Mouse (Mus musculus) thymus, adult 2 months (tissue): ENCODE results near the gene Snx19. TPM values are rescaled to one million over a fixed set of nuclear protein-coding genes. Genes with fewer than 3 reads are reported as not detected.
A peak's percentile ranks its signal among the peaks of the same experiment; 100 is the strongest.

Experiments used
- DNase-seq: peaks from one replicate; pipeline ENCODE4 v3.0.0; 2021
- H3K27ac ChIP-seq: fragments of 200-500 bp; 2 replicates; pipeline ENCODE4 v1.5.1; 2012; ENCODE audit warnings: low read length, control low read depth; ENCODE audit not compliant: control insufficient read depth, insufficient read depth
- H3K27me3 ChIP-seq: fragments of 200-500 bp; 2 replicates; pipeline ENCODE4 v1.6.1; 2012; ENCODE audit warnings: mild to moderate bottlenecking, low read length, moderate library complexity, mixed read lengths; ENCODE audit not compliant: control insufficient read depth, insufficient read depth
- H3K36me3 ChIP-seq: fragments of 200-500 bp; 2 replicates; pipeline ENCODE4 v1.6.1; 2012; ENCODE audit warnings: mild to moderate bottlenecking, low read length, moderate library complexity; ENCODE audit not compliant: control insufficient read depth, insufficient read depth
- H3K4me1 ChIP-seq: fragments of 200-500 bp; replicated peaks from 2 replicates; pipeline ENCODE4 v1.6.1; 2012; ENCODE audit warnings: low read length; ENCODE audit not compliant: control insufficient read depth, insufficient read depth
- H3K4me3 ChIP-seq: fragments of 200-500 bp; 2 replicates; pipeline ENCODE4 v1.5.1; 2012; ENCODE audit warnings: mild to moderate bottlenecking, low read length, control low read depth, moderate library complexity; ENCODE audit not compliant: control insufficient read depth, insufficient read depth
- CTCF ChIP-seq: fragments of 200-500 bp; IDR thresholded peaks from 2 replicates; pipeline ENCODE4 v1.5.1; 2012; ENCODE audit warnings: mild to moderate bottlenecking, control low read depth, low read length, moderate library complexity, borderline replicate concordance; ENCODE audit not compliant: control insufficient read depth, poor library complexity, insufficient read depth; ENCODE audit errors: extremely low read depth
- POLR2A ChIP-seq: fragments of 200-500 bp; IDR thresholded peaks from 2 replicates; pipeline ENCODE4 v1.6.1; 2012; ENCODE audit warnings: mild to moderate bottlenecking, low read length, control low read depth, moderate library complexity; ENCODE audit not compliant: control insufficient read depth, poor library complexity, insufficient read depth; ENCODE audit errors: extremely low read depth
- WGBS: fragments of 180-500 bp; shearing (Covaris S2); methylation state at CpG from one replicate; pipeline ENCODE4 v1.1.7; 2018; 5-methylcytosine and 5-hydroxymethylcytosine counted together
- polyA plus RNA-seq: library from polyadenylated mRNA; depleted of rRNA; stranded (reverse); fragments of >200 nt; gene quantifications from 2 replicates; pipeline ENCODE4 v1.2.3, GENCODE M21; 2012; rRNA removed

Snx19 gene
- polyA plus RNA-seq = 14.7 and 15.0 TPM in 2 replicates

DNA sequence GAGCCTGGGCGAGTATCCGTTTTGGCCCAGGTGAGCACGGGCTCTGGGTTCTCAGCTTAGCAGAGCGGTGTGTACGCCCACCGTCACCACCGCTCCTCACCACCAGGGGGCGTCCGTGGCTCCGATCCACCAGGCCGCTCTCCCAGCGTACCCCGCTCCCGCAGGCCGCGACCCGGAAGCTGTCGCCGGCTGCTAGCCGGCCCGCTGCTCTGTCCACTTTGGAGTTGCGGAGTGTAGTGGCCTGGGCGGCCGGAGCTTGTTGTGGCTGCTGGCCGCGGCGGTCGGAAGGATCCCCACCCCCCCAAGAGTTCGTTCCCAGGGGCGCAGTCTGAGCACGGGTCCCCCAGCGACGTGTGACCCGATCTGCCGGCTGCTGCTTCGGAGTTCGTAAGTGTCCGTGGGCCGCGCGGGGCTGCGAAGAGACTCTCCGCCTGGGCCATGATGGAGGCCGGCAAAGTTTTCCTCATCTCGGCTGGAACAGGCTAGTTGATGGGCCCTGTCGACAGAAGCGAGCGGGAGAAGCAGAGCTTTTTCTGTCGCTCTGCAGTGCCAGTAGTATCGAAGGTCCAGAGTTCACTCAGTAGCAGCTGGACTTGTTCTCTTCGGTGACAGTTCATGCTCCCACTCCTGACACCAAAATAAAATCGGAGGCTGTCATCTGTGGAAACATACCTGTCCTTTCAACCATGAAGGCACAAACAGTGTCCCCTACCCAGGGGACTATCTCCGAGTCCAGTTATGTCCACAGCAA, at the start of gene Snx19:
Gene Snx19, plus strand, starts transcription at position 227 of the 751 bp plus-strand sequence.
- WGBS = 3% methylated on average over 53 of the region's 53 CpGs
- no peaks in the 10 kb centered on the region for H3K27me3 ChIP-seq
- H3K4me1 ChIP-seq = peaks cover 19% of the 10 kb centered on the region
- 0 out of 2 replicates have a peak, but pooled peaks cover under 1% of the 10 kb centered on the region for H3K36me3 ChIP-seq
- H3K27ac ChIP-seq = no peak within 1 kb of the TSS
- peak within 1 kb of the TSS; percentile 98 for H3K4me3 ChIP-seq
- TF ChIP-seq POLR2A (peak; percentile 76; the same call in 1 of the 2 replicates), CTCF (peak; percentile 99)
- peak; percentile 96 for DNase-seq

DNA sequence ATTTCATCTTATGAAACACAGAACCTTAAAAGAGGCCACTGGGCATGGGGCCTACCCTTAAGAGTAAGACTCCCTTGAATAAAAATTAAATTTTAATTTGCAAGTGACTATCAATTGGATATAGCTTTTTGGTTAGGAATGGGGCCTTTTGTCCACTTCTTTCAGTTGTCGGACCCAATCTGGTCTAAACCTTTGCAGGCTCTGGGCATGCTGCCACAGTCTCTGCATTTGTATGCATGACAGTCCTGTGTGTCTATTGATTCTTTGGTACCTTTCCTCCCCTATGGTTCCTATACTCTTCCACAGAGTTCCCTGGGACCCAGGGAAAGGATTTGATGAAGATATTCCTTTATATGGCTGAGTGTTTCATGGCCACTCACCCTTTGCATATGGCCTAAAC, 26.1 kb upstream of the Snx19 start:
- Histone ChIP-seq H3K36me3 (no peaks in the 10 kb centered on the region), H3K27me3 (no peaks in the 10 kb centered on the region), H3K27ac (no peak overlapping the region), H3K4me3 (no peak overlapping the region), H3K4me1 (no peaks in the 10 kb centered on the region)
- TF ChIP-seq CTCF (no peak), POLR2A (no peak)
- DNase-seq = no peak
- WGBS = 90% methylated on average over 1 of the region's 1 CpGs

DNA sequence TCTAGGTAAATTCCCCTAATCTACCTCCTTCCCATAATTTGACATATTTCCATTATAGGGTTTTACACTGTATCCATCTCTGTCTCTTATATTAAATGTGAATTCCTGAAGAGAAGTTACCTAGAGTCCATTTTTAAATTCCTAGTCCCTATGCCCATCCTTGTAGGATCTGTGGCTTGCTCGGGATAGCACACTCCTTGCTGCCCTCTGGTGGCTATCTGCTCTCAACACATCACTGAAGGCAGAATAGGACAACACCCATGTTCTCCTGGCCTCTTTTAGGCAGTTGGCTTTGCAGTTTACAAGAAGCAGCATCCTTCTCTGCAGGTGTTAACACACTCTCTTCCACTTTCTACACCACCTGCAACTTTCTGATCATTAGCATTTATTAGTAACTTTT, 4.0 kb upstream of the Snx19 start:
- peaks cover 6% of the 10 kb centered on the region for H3K4me1 ChIP-seq
- DNase-seq = peak; percentile 29
- H3K4me3 ChIP-seq = no peak overlapping the region
- H3K27ac ChIP-seq = no peak overlapping the region
- TF ChIP-seq CTCF (no peak), POLR2A (no peak)
- H3K36me3 ChIP-seq = no peaks in the 10 kb centered on the region
- H3K27me3 ChIP-seq = no peaks in the 10 kb centered on the region
- 3% methylated on average over 1 of the region's 1 CpGs for WGBS

DNA sequence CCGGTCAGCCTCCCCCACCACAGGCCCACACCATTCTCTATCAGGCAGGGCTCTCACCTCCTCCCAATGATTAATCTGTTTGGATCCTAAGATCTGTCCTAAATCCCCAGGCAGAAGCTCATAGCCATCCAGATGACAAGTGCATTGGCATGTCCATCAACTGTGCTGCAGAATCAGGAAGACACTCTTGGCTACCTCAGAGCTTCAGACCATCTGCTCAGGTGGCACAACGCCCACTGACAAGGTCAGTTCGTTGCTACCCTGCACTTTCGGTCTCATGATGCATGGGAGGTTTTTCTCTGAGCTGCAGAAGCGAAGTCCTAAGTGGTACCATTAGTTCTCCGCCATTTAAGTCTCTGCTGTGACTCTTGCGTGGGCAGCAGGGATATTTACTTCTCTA, 1.7 kb upstream of the Snx19 start:
- no peak for DNase-seq
- TF ChIP-seq CTCF = no peak
- no peak for TF ChIP-seq POLR2A
- Histone ChIP-seq H3K4me1 (peaks cover 19% of the 10 kb centered on the region), H3K4me3 (no peak overlapping the region), H3K36me3 (no peaks in the 10 kb centered on the region), H3K27me3 (no peaks in the 10 kb centered on the region), H3K27ac (no peak overlapping the region)
- 88% methylated on average over 7 of the region's 7 CpGs for WGBS

DNA sequence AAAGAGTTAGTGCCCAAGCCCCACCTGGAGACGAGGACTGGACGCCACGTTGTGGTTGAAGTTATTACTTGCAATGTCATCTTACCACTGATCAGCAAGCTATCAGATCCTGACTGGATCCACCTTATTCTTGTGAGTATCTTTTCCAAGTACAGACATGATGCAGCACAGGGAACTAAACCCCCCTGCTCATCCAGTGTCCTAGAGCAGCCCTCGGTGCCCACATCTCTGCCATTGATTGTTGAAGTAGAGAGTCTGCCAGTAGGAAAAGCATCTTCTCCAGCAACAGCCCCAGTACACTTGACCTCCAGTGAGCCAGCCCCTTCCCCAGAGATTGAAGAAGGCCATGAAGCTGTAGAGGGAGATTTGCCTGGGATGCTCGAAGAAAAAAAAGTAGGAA, 1.3 kb downstream of the Snx19 start:
- WGBS = 97% methylated on average over 5 of the region's 5 CpGs

DNA sequence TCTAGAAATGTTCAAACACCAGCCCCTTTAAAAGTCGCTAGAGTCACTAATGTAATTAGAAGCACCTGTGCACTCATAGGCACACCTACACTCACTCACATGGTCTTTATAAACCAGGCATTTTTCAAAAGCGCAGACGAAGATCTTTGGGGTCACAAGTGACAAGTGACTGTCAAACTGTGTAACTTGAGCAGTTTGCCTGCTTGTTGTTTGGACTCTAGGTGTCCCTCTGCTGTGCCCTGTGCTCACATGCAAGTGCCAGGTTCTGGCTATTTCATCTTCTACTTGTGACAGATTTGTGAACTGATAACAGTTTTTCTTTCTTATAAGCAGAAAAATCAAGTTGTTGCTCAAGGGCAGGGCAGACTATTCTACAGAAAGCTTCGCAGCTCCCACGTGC, 3.5 kb downstream of the Snx19 start:
- WGBS = 94% methylated on average over 5 of the region's 5 CpGs
- Histone ChIP-seq H3K27me3 (no peaks in the 10 kb centered on the region), H3K4me1 (peaks cover 19% of the 10 kb centered on the region), H3K4me3 (no peak overlapping the region), H3K36me3 (peaks cover 24% of the 10 kb centered on the region), H3K27ac (no peak overlapping the region)
- TF ChIP-seq CTCF = no peak
- no peak for TF ChIP-seq POLR2A
- no peak for DNase-seq

More for the DNA sequence above, 1.3 kb downstream of the Snx19 start:
- Histone ChIP-seq H3K4me1 (peaks cover 19% of the 10 kb centered on the region), H3K27me3 (no peaks in the 10 kb centered on the region), H3K36me3 (peaks cover 12% of the 10 kb centered on the region), H3K4me3 (no peak overlapping the region), H3K27ac (no peak overlapping the region)
- TF ChIP-seq CTCF (no peak), POLR2A (no peak)
- DNase-seq = no peak

DNA sequence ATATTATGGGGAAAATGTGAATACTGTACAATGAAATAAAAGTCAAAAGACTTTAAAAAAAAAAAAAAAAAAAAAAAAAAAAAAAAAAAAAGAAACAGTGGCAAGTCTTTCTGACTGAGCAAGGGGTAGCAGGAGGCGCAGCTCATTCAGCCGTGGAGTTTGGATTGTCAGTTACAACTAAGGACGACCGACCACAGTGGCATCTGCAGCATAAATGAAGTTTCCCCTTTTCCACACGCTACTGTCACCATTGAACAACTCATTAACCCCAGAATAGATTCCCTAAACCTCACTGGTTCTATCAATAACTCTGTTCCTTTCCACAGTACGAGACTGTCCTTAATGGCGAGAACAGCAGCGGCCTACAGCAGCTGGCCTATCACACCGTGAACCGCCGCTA, 5.0 kb downstream of the Snx19 start:
- WGBS = 95% methylated on average over 11 of the region's 11 CpGs
- Histone ChIP-seq H3K4me1 (peaks cover 19% of the 10 kb centered on the region), H3K27me3 (no peaks in the 10 kb centered on the region), H3K36me3 (peaks cover 39% of the 10 kb centered on the region), H3K27ac (no peak overlapping the region), H3K4me3 (no peak overlapping the region)
- TF ChIP-seq CTCF = no peak
- no peak for TF ChIP-seq POLR2A
- DNase-seq = no peak
